Mouse (Mus musculus) liver, embryonic 14 days (tissue): ENCODE data around the gene Amh. TPM values are rescaled to one million over a fixed set of nuclear protein-coding genes. Genes with fewer than 3 reads are reported as not detected.

ENCODE experiments used
- polyA plus RNA-seq: library from polyadenylated mRNA; depleted of rRNA; stranded (reverse); fragments of >200 nt; gene quantifications from 2 replicates; pipeline ENCODE4 v1.2.3, GENCODE M21; 2012; rRNA removed

The Amh gene
- 0.31 and 0.32 TPM in 2 replicates for polyA plus RNA-seq

GRCm38 (mm10) chr10:80804916-80805315 lies at the start of gene Amh:
TSS of gene Amh (plus strand) at chr10:80805243.

DNA sequence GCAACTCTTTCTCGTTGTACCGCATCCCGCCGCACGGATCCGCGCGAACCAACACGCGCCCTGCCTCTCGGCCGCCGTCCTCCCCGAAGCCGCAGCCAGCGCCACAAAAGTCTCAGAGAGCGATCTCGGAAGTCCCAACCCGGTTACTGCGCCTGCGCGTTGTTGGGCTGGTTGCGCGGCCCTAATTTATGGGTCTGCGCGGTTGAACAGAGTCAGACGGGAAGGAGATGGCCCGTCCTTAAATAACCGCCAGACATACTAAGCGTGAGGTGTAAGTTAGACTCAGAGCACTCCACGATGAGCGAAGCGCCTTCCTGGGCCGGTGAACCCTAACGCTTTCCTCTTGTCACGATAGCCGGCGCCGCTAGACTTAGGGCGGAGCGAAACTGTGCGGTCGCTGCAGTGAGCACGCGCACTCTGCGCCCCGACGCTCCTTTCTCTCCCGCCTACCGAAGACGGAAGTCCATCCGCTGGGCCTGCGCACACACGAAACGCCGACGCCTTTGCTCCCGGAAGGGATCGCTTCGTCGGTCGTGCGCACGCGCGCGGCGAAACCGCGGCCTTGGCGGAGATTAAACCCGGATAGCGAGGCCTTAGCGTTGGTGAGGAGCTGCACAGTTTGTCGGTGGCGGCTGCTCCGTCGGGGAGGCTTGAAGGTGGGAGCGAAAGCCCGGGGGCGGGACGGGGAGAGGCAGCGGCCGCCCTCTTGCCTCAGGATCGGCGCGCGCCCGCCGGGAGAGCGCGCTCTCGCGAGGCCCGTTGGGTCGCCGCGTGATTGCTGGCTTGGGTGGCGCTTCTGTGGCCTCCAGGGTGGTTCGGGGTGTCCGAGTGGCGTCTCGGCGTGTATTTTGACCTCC lies 6.7 kb upstream of the Amh start, which contains the start of the genes Sf3a2 and Plekhj1:
Gene Sf3a2, plus strand, starts transcription at position 49 of the 857 bp plus-strand sequence.
Gene Plekhj1, minus strand, starts transcription at position 477 of the 857 bp plus-strand sequence.

DNA sequence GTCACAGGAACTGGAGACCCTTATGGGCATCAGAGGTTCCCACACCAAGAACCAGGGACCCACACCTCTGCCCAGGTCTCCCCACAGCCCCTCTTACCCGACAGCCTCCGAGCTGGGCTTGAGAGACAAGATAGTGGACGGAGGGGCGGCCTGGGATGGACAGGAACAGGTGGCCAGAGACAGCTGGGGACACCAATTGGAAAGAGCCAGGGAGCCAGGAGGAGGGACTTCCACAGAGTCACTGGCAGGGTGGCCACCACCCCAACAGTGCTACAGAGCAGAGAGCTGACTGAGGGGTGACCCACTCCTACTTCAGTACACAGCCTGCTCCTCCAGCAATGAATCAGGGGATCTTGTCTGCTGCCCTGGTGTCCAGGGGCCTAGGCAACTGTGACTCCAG lies 8.3 kb downstream of the Amh start, which contains the start of gene Jsrp1:
Gene Jsrp1, minus strand, starts transcription at position 133 of the 400 bp plus-strand sequence.

GRCm38 (mm10) chr10:80826151-80827062 lies 21.4 kb downstream of the Amh start, which contains the start of gene Oaz1:
TSS of gene Oaz1 (plus strand) at chr10:80826656.

DNA sequence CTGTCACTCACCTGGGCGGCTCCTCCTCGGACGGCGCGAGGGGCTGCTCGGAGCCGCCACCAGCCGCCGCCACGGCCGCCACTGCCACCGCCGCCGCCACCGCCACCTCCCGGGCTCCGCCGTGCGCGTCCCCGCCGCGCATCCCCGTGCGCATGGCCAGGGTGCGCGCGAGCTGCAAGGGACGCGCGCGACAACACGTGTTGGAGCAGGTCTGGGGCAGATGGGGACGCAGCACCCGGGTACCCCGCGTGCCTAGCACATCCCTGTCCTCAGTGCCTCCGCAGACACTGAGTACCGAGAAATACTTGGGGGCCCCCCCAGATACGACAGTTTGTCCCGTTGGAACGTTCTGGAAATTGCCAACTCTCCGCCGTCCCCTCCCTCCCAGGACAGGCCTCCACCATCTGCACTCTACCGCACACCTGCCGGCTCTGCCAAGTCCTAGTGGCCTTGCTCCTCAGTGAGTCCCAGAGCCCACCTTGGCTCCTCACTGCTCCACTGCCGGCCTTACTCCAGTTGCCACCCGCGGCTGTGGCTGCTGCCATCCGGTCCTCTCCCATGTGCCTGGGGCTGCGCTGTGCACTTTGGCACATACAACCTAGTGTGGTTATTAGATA lies 39.0 kb downstream of the Amh start, which contains the start of gene Lingo3:
Gene Lingo3, minus strand, starts transcription at position 109 of the 617 bp plus-strand sequence.

DNA sequence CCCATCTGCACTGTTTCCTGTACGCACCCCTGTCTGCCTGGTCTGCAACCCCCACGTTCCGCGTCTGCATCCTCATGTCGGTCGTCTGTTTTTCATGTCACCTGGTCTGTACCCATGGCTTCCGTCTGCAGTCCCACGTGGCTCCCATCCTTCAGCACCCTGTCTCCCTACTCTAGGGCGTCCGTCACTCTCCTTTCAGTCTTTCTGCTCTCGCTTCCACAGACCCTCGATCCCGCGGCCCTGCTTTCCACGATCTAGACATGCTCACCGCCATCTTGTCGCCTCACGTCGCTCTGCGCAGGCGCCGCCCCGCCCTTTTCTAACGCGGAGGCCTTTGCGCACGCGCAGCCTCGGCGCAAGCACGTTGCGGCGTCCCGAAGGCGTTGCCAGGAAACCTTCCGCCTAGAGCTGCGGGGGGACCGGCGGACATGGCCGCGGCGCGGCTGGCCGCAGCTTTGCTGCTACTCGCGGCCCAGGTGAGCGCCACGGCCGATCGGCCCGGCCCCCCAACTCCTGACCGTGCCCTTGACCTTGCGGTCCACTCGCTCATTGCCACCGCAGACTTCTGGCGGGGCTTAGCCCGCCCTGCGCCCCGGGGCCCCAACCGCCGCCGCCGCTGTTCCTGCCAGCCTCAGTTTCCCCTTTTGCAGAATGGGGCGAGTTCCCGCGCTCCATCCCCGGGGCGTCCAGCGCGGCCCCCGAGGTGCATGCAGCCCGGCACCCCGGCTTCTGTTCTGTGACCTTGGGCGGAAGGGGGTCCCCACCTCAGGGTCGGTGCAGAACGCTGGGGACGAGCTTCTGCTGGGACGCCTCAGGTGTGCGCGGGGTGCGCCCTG lies 50.1 kb downstream of the Amh start, which contains the start of the genes Lsm7 and Sppl2b:
Gene Lsm7, minus strand, starts transcription at position 297 of the 836 bp plus-strand sequence.
Gene Sppl2b, plus strand, starts transcription at position 363 of the 836 bp plus-strand sequence.

Other genes starting within 250 kb of the Amh start
- gene Rexo1, start 243.7 kb upstream of the Amh start, polyA plus RNA-seq = 16.8 and 19.0 TPM in 2 replicates
- gene Klf16, start 227.9 kb upstream of the Amh start, polyA plus RNA-seq = 12.0 and 13.6 TPM in 2 replicates
- gene Abhd17a, start 214.9 kb upstream of the Amh start, polyA plus RNA-seq = 34.0 and 39.9 TPM in 2 replicates
- 16.7 and 22.6 TPM in 2 replicates for gene Scamp4, start 202.4 kb upstream of the Amh start, polyA plus RNA-seq
- 4.5 and 5.6 TPM in 2 replicates for gene Adat3, start 202.4 kb upstream of the Amh start, polyA plus RNA-seq
- 1.0 and 1.4 TPM in 2 replicates for gene Gm49322, start 199.2 kb upstream of the Amh start, polyA plus RNA-seq
- gene Csnk1g2, start 182.4 kb upstream of the Amh start, polyA plus RNA-seq = 45.6 and 48.1 TPM in 2 replicates
- 7.5 and 8.3 TPM in 2 replicates for gene Btbd2, start 148.2 kb upstream of the Amh start, polyA plus RNA-seq
- gene Mknk2, start 127.1 kb upstream of the Amh start, polyA plus RNA-seq = 49.3 and 57.7 TPM in 2 replicates
- gene Mob3a, start 103.3 kb upstream of the Amh start, polyA plus RNA-seq = 11.6 and 12.9 TPM in 2 replicates
- 8.7 and 9.9 TPM in 2 replicates for gene Izumo4, start 103.1 kb upstream of the Amh start, polyA plus RNA-seq
- 22.8 and 25.7 TPM in 2 replicates for gene Ap3d1, start 63.0 kb upstream of the Amh start, polyA plus RNA-seq
- gene Dot1l, start 50.0 kb upstream of the Amh start, polyA plus RNA-seq = 6.3 and 11.7 TPM in 2 replicates
- 36.9 and 42.4 TPM in 2 replicates for gene Sf3a2, start 7.0 kb upstream of the Amh start, polyA plus RNA-seq
- 44.3 and 48.4 TPM in 2 replicates for gene Plekhj1, start 6.6 kb upstream of the Amh start, polyA plus RNA-seq
- 0.03 and 0.50 TPM in 2 replicates for gene Jsrp1, start 8.3 kb downstream of the Amh start, polyA plus RNA-seq
- 574 and 704 TPM in 2 replicates for gene Oaz1, start 21.4 kb downstream of the Amh start, polyA plus RNA-seq
- not detected in 2 replicates for gene Lingo3, start 38.8 kb downstream of the Amh start, polyA plus RNA-seq
- gene Lsm7, start 50.0 kb downstream of the Amh start, polyA plus RNA-seq = 222 and 233 TPM in 2 replicates
- 58.7 and 66.2 TPM in 2 replicates for gene Sppl2b, start 50.0 kb downstream of the Amh start, polyA plus RNA-seq
- gene Tmprss9, start 66.6 kb downstream of the Amh start, polyA plus RNA-seq = 0.02 and 0.05 TPM in 2 replicates
- 99.7 and 111 TPM in 2 replicates for gene Timm13, start 95.7 kb downstream of the Amh start, polyA plus RNA-seq
- 11.5 and 11.8 TPM in 2 replicates for gene Lmnb2, start 113.0 kb downstream of the Amh start, polyA plus RNA-seq
- 2.1 and 2.2 TPM in 2 replicates for gene Gadd45b, start 124.8 kb downstream of the Amh start, polyA plus RNA-seq
- gene Gng7, start 209.7 kb downstream of the Amh start, polyA plus RNA-seq = 0.25 and 0.29 TPM in 2 replicates
- 0.01 TPM in 1 of 2 replicates, not detected in the other for gene Diras1, start 220.4 kb downstream of the Amh start, polyA plus RNA-seq
- 3.4 and 3.8 TPM in 2 replicates for gene Slc39a3, start 232.2 kb downstream of the Amh start, polyA plus RNA-seq